Mouse (Mus musculus) thymus, adult 2 months (tissue): ENCODE results near the gene Gpd1l.

ENCODE experiments used
- CTCF ChIP-seq: fragments of 200-500 bp; IDR thresholded peaks from 2 replicates; pipeline ENCODE4 v1.5.1; 2012; ENCODE audit warnings: mild to moderate bottlenecking, control low read depth, low read length, moderate library complexity, borderline replicate concordance; ENCODE audit not compliant: control insufficient read depth, poor library complexity, insufficient read depth; ENCODE audit errors: extremely low read depth
- POLR2A ChIP-seq: fragments of 200-500 bp; IDR thresholded peaks from 2 replicates; pipeline ENCODE4 v1.6.1; 2012; ENCODE audit warnings: mild to moderate bottlenecking, low read length, control low read depth, moderate library complexity; ENCODE audit not compliant: control insufficient read depth, poor library complexity, insufficient read depth; ENCODE audit errors: extremely low read depth

GRCm38 (mm10) chr9:114933037-114933722 lies 607 bp downstream of the Gpd1l start:
- TF ChIP-seq CTCF: no peak
- TF ChIP-seq POLR2A: no peak
